Mouse (Mus musculus): ENCODE measurements around the gene Lpar1. TPM values are rescaled to one million over a fixed set of nuclear protein-coding genes. Genes with fewer than 3 reads are reported as not detected.

Lpar1 gene
- polyA plus RNA-seq, 1 experiment from 2014 or later = 18.7 TPM

GRCm38 (mm10) chr4:58445846-58446245 is 107.9 kb downstream of the Lpar1 start:
- 71% methylated on average over 6 of the region's 6 CpGs for WGBS
- Histone ChIP-seq H3K27ac (no peak overlapping the region), H3K27me3 (no peaks in the 10 kb centered on the region), H3K9me3 (replicated peaks) (no peaks in the 10 kb centered on the region), H3K4me1 (replicated peaks) (no peaks in the 10 kb centered on the region), H3K36me3 (no peaks in the 10 kb centered on the region), H3K9ac (no peak overlapping the region), H3K4me3 (no peak overlapping the region), H3K4me2 (no peak overlapping the region)
- ATAC-seq (replicated peaks; ENCODE audit: insufficient number of reproducible peaks, insufficient read depth, low FRiP score, low read depth) = no peak

- Histone ChIP-seq H3K4me2 (no peak overlapping the region), H3K9ac (no peak overlapping the region), H3K9me3 (replicated peaks) (no peaks in the 10 kb centered on the region), H3K27ac (no peak overlapping the region), H3K4me1 (replicated peaks) (no peaks in the 10 kb centered on the region), H3K4me3 (no peak overlapping the region), H3K27me3 (no peaks in the 10 kb centered on the region), H3K36me3 (no peaks in the 10 kb centered on the region)
- WGBS = 46% methylated on average over 5 of the region's 5 CpGs
- no peak for ATAC-seq (replicated peaks; ENCODE audit: insufficient number of reproducible peaks, insufficient read depth, low FRiP score, low read depth)
Observed at GRCm38 (mm10) chr4:58442338-58442737, 111.4 kb downstream of the Lpar1 start.

GRCm38 (mm10) chr4:58438654-58439053 is 115.0 kb downstream of the Lpar1 start:
- Histone ChIP-seq H3K27ac (no peak overlapping the region), H3K4me3 (no peak overlapping the region), H3K4me1 (replicated peaks) (no peaks in the 10 kb centered on the region), H3K36me3 (no peaks in the 10 kb centered on the region), H3K9me3 (replicated peaks) (no peaks in the 10 kb centered on the region), H3K27me3 (no peaks in the 10 kb centered on the region), H3K4me2 (no peak overlapping the region), H3K9ac (no peak overlapping the region)
- no peak for ATAC-seq (replicated peaks; ENCODE audit: insufficient number of reproducible peaks, insufficient read depth, low FRiP score, low read depth)
- 84% methylated on average over 7 of the region's 7 CpGs for WGBS

- WGBS = 82% methylated on average over 15 of the region's 15 CpGs
- Histone ChIP-seq H3K4me1 (replicated peaks) (no peaks in the 10 kb centered on the region), H3K4me2 (no peak overlapping the region), H3K36me3 (no peaks in the 10 kb centered on the region), H3K9ac (no peak overlapping the region), H3K27me3 (no peaks in the 10 kb centered on the region), H3K27ac (no peak overlapping the region), H3K4me3 (no peak overlapping the region), H3K9me3 (replicated peaks) (no peaks in the 10 kb centered on the region)
- ATAC-seq (replicated peaks; ENCODE audit: insufficient number of reproducible peaks, insufficient read depth, low FRiP score, low read depth) = no peak
Observed at GRCm38 (mm10) chr4:58437271-58437670, 116.4 kb downstream of the Lpar1 start.

- Histone ChIP-seq H3K4me1 (replicated peaks) (peaks cover 4% of the 10 kb centered on the region; the same call in 1 of the 2 replicates), H3K4me2 (peak overlapping the region; percentile 7; the same call in 1 of the 2 replicates), H3K4me3 (no peak overlapping the region), H3K27me3 (no peaks in the 10 kb centered on the region), H3K9ac (no peak overlapping the region), H3K9me3 (replicated peaks) (no peaks in the 10 kb centered on the region), H3K27ac (no peak overlapping the region), H3K36me3 (no peaks in the 10 kb centered on the region)
- ATAC-seq (replicated peaks; ENCODE audit: insufficient number of reproducible peaks, insufficient read depth, low FRiP score, low read depth) = no peak
- WGBS = 35% methylated on average over 9 of the region's 9 CpGs
Observed at GRCm38 (mm10) chr4:58423276-58423930, 130.3 kb downstream of the Lpar1 start.

- H3K9me3 ChIP-seq (replicated peaks) = no peaks in the 10 kb centered on the region
- WGBS = 23% methylated on average over 5 of the region's 5 CpGs
- H3K9ac ChIP-seq = no peak overlapping the region
- peaks cover 6% of the 10 kb centered on the region; the same call in 1 of the 2 replicates for H3K4me1 ChIP-seq (replicated peaks)
- ATAC-seq (replicated peaks; ENCODE audit: insufficient number of reproducible peaks, insufficient read depth, low FRiP score, low read depth) = no peak
- no peak overlapping the region for H3K4me2 ChIP-seq
- no peak overlapping the region for H3K27ac ChIP-seq
- H3K36me3 ChIP-seq = no peaks in the 10 kb centered on the region
- no peaks in the 10 kb centered on the region for H3K27me3 ChIP-seq
- H3K4me3 ChIP-seq = no peak overlapping the region
Observed at GRCm38 (mm10) chr4:58419225-58419624, 134.5 kb downstream of the Lpar1 start.

- Histone ChIP-seq H3K27ac (no peak overlapping the region), H3K4me3 (no peak overlapping the region), H3K36me3 (no peaks in the 10 kb centered on the region), H3K4me2 (no peak overlapping the region), H3K4me1 (replicated peaks) (0 out of 2 replicates have a peak, but pooled peaks cover 3% of the 10 kb centered on the region), H3K9me3 (replicated peaks) (no peaks in the 10 kb centered on the region), H3K9ac (no peak overlapping the region), H3K27me3 (no peaks in the 10 kb centered on the region)
- WGBS = 38% methylated on average over 4 of the region's 4 CpGs
- ATAC-seq (replicated peaks; ENCODE audit: insufficient number of reproducible peaks, insufficient read depth, low FRiP score, low read depth) = no peak
Observed at GRCm38 (mm10) chr4:58417319-58417718, 136.4 kb downstream of the Lpar1 start.

GRCm38 (mm10) chr4:58415537-58415936 is 138.2 kb downstream of the Lpar1 start:
- Histone ChIP-seq H3K4me3 (no peak overlapping the region), H3K27ac (no peak overlapping the region), H3K36me3 (no peaks in the 10 kb centered on the region), H3K4me1 (replicated peaks) (0 out of 2 replicates have a peak, but pooled peaks cover 3% of the 10 kb centered on the region), H3K9me3 (replicated peaks) (no peaks in the 10 kb centered on the region), H3K27me3 (no peaks in the 10 kb centered on the region), H3K4me2 (no peak overlapping the region), H3K9ac (no peak overlapping the region)
- ATAC-seq (replicated peaks; ENCODE audit: insufficient number of reproducible peaks, insufficient read depth, low FRiP score, low read depth) = no peak
- WGBS = 89% methylated on average over 3 of the region's 3 CpGs

- 0 out of 2 replicates have a peak, but pooled peaks cover 3% of the 10 kb centered on the region for H3K4me1 ChIP-seq (replicated peaks)
- H3K27ac ChIP-seq = no peak overlapping the region
- no peak overlapping the region for H3K4me3 ChIP-seq
- ATAC-seq (replicated peaks; ENCODE audit: insufficient number of reproducible peaks, insufficient read depth, low FRiP score, low read depth) = no peak
- 67% methylated on average over 13 of the region's 13 CpGs for WGBS
- no peaks in the 10 kb centered on the region for H3K27me3 ChIP-seq
- no peaks in the 10 kb centered on the region for H3K36me3 ChIP-seq
- no peaks in the 10 kb centered on the region for H3K9me3 ChIP-seq (replicated peaks)
- H3K9ac ChIP-seq = no peak overlapping the region
- H3K4me2 ChIP-seq = no peak overlapping the region
Observed at GRCm38 (mm10) chr4:58413188-58414185, 140.2 kb downstream of the Lpar1 start.

GRCm38 (mm10) chr4:58401973-58402501 is 151.7 kb downstream of the Lpar1 start:
- Histone ChIP-seq H3K36me3 (no peaks in the 10 kb centered on the region), H3K27me3 (no peaks in the 10 kb centered on the region), H3K9me3 (replicated peaks) (no peaks in the 10 kb centered on the region), H3K27ac (no peak overlapping the region), H3K4me2 (no peak overlapping the region), H3K4me1 (replicated peaks) (no peaks in the 10 kb centered on the region), H3K4me3 (no peak overlapping the region), H3K9ac (no peak overlapping the region)
- no peak for ATAC-seq (replicated peaks; ENCODE audit: insufficient number of reproducible peaks, insufficient read depth, low FRiP score, low read depth)
- 59% methylated on average over 4 of the region's 4 CpGs for WGBS

- Histone ChIP-seq H3K9me3 (replicated peaks) (no peaks in the 10 kb centered on the region), H3K36me3 (no peaks in the 10 kb centered on the region), H3K4me2 (no peak overlapping the region), H3K27me3 (no peaks in the 10 kb centered on the region), H3K9ac (no peak overlapping the region), H3K4me3 (no peak overlapping the region), H3K27ac (no peak overlapping the region), H3K4me1 (replicated peaks) (no peaks in the 10 kb centered on the region)
- 70% methylated on average over 12 of the region's 12 CpGs for WGBS
- ATAC-seq (replicated peaks; ENCODE audit: insufficient number of reproducible peaks, insufficient read depth, low FRiP score, low read depth) = no peak; the same call in 1 of the 2 replicates
Observed at GRCm38 (mm10) chr4:58400861-58401341, 152.8 kb downstream of the Lpar1 start.
